Mouse (Mus musculus) heart, postnatal 0 days (tissue): Measurements from ENCODE around the gene Mroh2a.

Experiments used
- CTCF ChIP-seq: IDR thresholded peaks from 2 replicates; pipeline ENCODE4 v1.5.1; 2016; ENCODE audit warnings: antibody characterized with exemption, control low read depth, low read depth
- EP300 ChIP-seq: IDR thresholded peaks from 2 replicates; pipeline ENCODE4 v1.6.1; 2016; ENCODE audit warnings: antibody characterized with exemption, low read depth

- no peak for TF ChIP-seq CTCF
- TF ChIP-seq EP300: no peak
Observed at GRCm38 (mm10) chr1:88286136-88286845, 59.5 kb downstream of the Mroh2a start.
